Mouse (Mus musculus): Measurements from ENCODE around the gene Hoxd11.

DNA sequence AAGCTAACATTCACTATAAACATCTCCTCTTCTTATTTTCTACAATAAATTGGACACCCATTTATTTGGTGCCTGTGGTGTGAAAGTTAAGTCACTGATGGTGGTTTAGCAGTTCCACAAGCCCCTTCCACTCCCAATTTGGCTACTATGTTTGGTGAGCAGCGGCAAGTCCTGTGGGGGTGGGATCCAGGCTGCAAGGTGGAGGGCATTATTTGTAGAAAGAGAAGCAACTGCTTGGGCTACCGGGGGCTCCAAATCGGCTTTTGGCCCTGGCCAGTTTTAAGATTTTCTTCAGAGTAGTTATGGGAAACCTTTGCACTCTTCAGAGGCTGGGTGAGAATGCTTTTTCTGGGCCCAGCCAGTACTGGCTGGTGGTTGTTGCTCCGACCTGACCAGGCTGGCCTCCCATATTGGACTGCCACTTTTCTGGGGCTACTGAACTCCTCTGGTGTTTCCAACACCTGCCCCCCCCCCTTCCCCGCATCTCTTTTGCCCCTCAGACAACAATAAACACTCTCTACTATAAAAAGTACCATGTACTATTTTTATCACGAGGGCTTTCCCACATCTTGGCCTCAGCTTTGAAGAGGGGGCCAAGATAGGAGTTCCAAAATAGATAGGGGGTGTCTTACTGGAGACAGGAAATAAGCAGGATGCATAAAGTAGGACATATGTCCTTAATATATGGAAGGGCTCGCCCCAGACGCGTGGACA is 52.6 kb downstream of the Hoxd11 start:
- TF ChIP-seq CTCF (IDR thresholded peaks at IDR 0.05; ENCODE audit: insufficient read depth, low read depth, low read length) (no peak), POLR2A (IDR thresholded peaks at IDR 0.05; ENCODE audit: insufficient read depth, low read depth, low read length) (no peak)
